Mouse (Mus musculus): Measurements from ENCODE around the gene Arid1b. TPM values are rescaled to one million over a fixed set of nuclear protein-coding genes. Genes with fewer than 3 reads are reported as not detected.

Gene Arid1b
- polyA plus RNA-seq, 1 experiment from 2014 or later, result 12.9 TPM

GRCm38 (mm10) chr17:5314735-5315134 is 320.6 kb downstream of the Arid1b start:
- H3K4me2 ChIP-seq (ENCODE audit: low read depth, low read length), result no peak overlapping the region
- H3K9ac ChIP-seq (replicated peaks; ENCODE audit: low read length), result no peak overlapping the region
- H3K27ac ChIP-seq (replicated peaks; ENCODE audit: low read depth, low read length), result no peak overlapping the region
- DNase-seq (ENCODE audit: low spot score), result no peak
- H3K27me3 ChIP-seq (ENCODE audit: control insufficient read depth, insufficient read depth, low read length), result no peaks in the 10 kb centered on the region
- no peaks in the 10 kb centered on the region for H3K4me1 ChIP-seq (ENCODE audit: control insufficient read depth, insufficient read depth, low read length)
- peaks cover 6% of the 10 kb centered on the region for H3K36me3 ChIP-seq (replicated peaks; ENCODE audit: control insufficient read depth, insufficient read depth, low read depth, low read length)
- no peak overlapping the region for H3K4me3 ChIP-seq (ENCODE audit: low read depth, low read length)
- H3K9me3 ChIP-seq (replicated peaks; ENCODE audit: control insufficient read depth, low read length), result no peaks in the 10 kb centered on the region
- 37% methylated on average over 7 of the region's 7 CpGs for WGBS
- no peak for ATAC-seq (replicated peaks; ENCODE audit: insufficient number of reproducible peaks, low FRiP score, low TSS enrichment, low read depth)

GRCm38 (mm10) chr17:5316489-5316888 is 322.4 kb downstream of the Arid1b start:
- Histone ChIP-seq H3K9me3 (replicated peaks; ENCODE audit: control insufficient read depth, low read length) (no peaks in the 10 kb centered on the region), H3K4me2 (ENCODE audit: low read depth, low read length) (no peak overlapping the region), H3K36me3 (replicated peaks; ENCODE audit: control insufficient read depth, insufficient read depth, low read depth, low read length) (peaks cover 10% of the 10 kb centered on the region), H3K4me3 (ENCODE audit: low read depth, low read length) (no peak overlapping the region), H3K4me1 (ENCODE audit: control insufficient read depth, insufficient read depth, low read length) (no peaks in the 10 kb centered on the region), H3K27ac (replicated peaks; ENCODE audit: low read depth, low read length) (no peak overlapping the region), H3K27me3 (ENCODE audit: control insufficient read depth, insufficient read depth, low read length) (no peaks in the 10 kb centered on the region), H3K9ac (replicated peaks; ENCODE audit: low read length) (no peak overlapping the region)
- DNase-seq (ENCODE audit: low spot score) (no peak), ATAC-seq (replicated peaks; ENCODE audit: insufficient number of reproducible peaks, low FRiP score, low TSS enrichment, low read depth) (no peak)
- 91% methylated on average over 7 of the region's 7 CpGs for WGBS

- peaks cover 5% of the 10 kb centered on the region; the same call in 1 of the 2 replicates for H3K4me1 ChIP-seq (ENCODE audit: control insufficient read depth, insufficient read depth, low read length)
- DNase-seq (ENCODE audit: low spot score) (peak; percentile 13), ATAC-seq (replicated peaks; ENCODE audit: insufficient number of reproducible peaks, low FRiP score, low TSS enrichment, low read depth) (no peak)
- H3K36me3 ChIP-seq (replicated peaks; ENCODE audit: control insufficient read depth, insufficient read depth, low read depth, low read length), result peaks cover 13% of the 10 kb centered on the region
- H3K9me3 ChIP-seq (replicated peaks; ENCODE audit: control insufficient read depth, low read length), result no peaks in the 10 kb centered on the region
- no peaks in the 10 kb centered on the region for H3K27me3 ChIP-seq (ENCODE audit: control insufficient read depth, insufficient read depth, low read length)
- no peak overlapping the region for H3K9ac ChIP-seq (replicated peaks; ENCODE audit: low read length)
- H3K27ac ChIP-seq (replicated peaks; ENCODE audit: low read depth, low read length), result no peak overlapping the region
- no peak overlapping the region for H3K4me3 ChIP-seq (ENCODE audit: low read depth, low read length)
- H3K4me2 ChIP-seq (ENCODE audit: low read depth, low read length), result no peak overlapping the region
- 81% methylated on average over 8 of the region's 8 CpGs for WGBS
Observed at GRCm38 (mm10) chr17:5321589-5322225, 327.6 kb downstream of the Arid1b start.

GRCm38 (mm10) chr17:5322594-5322993 is 328.5 kb downstream of the Arid1b start:
- Histone ChIP-seq H3K9me3 (replicated peaks; ENCODE audit: control insufficient read depth, low read length) (no peaks in the 10 kb centered on the region), H3K4me3 (ENCODE audit: low read depth, low read length) (no peak overlapping the region), H3K27ac (replicated peaks; ENCODE audit: low read depth, low read length) (no peak overlapping the region), H3K4me1 (ENCODE audit: control insufficient read depth, insufficient read depth, low read length) (peaks cover 5% of the 10 kb centered on the region; the same call in 1 of the 2 replicates), H3K36me3 (replicated peaks; ENCODE audit: control insufficient read depth, insufficient read depth, low read depth, low read length) (peaks cover 13% of the 10 kb centered on the region), H3K4me2 (ENCODE audit: low read depth, low read length) (no peak overlapping the region), H3K9ac (replicated peaks; ENCODE audit: low read length) (no peak overlapping the region), H3K27me3 (ENCODE audit: control insufficient read depth, insufficient read depth, low read length) (no peaks in the 10 kb centered on the region)
- no peak for DNase-seq (ENCODE audit: low spot score)
- ATAC-seq (replicated peaks; ENCODE audit: insufficient number of reproducible peaks, low FRiP score, low TSS enrichment, low read depth), result no peak
- 75% methylated on average over 9 of the region's 9 CpGs for WGBS

- H3K27me3 ChIP-seq (ENCODE audit: control insufficient read depth, insufficient read depth, low read length), result no peaks in the 10 kb centered on the region
- peaks cover 13% of the 10 kb centered on the region for H3K36me3 ChIP-seq (replicated peaks; ENCODE audit: control insufficient read depth, insufficient read depth, low read depth, low read length)
- peaks cover 5% of the 10 kb centered on the region; the same call in 1 of the 2 replicates for H3K4me1 ChIP-seq (ENCODE audit: control insufficient read depth, insufficient read depth, low read length)
- DNase-seq (ENCODE audit: low spot score), result no peak
- no peak overlapping the region for H3K27ac ChIP-seq (replicated peaks; ENCODE audit: low read depth, low read length)
- no peaks in the 10 kb centered on the region for H3K9me3 ChIP-seq (replicated peaks; ENCODE audit: control insufficient read depth, low read length)
- H3K4me2 ChIP-seq (ENCODE audit: low read depth, low read length), result no peak overlapping the region
- H3K9ac ChIP-seq (replicated peaks; ENCODE audit: low read length), result no peak overlapping the region
- ATAC-seq (replicated peaks; ENCODE audit: insufficient number of reproducible peaks, low FRiP score, low TSS enrichment, low read depth), result no peak
- 25% methylated on average over 1 of the region's 1 CpGs for WGBS
- no peak overlapping the region for H3K4me3 ChIP-seq (ENCODE audit: low read depth, low read length)
Observed at GRCm38 (mm10) chr17:5323746-5324145, 329.6 kb downstream of the Arid1b start.

GRCm38 (mm10) chr17:5324236-5324876 is 330.2 kb downstream of the Arid1b start:
- ATAC-seq (replicated peaks; ENCODE audit: insufficient number of reproducible peaks, low FRiP score, low TSS enrichment, low read depth) (peak; percentile 80), DNase-seq (ENCODE audit: low spot score) (peak; percentile 69)
- peaks cover 5% of the 10 kb centered on the region; the same call in 1 of the 2 replicates for H3K4me1 ChIP-seq (ENCODE audit: control insufficient read depth, insufficient read depth, low read length)
- H3K4me2 ChIP-seq (ENCODE audit: low read depth, low read length), result no peak overlapping the region
- no peaks in the 10 kb centered on the region for H3K27me3 ChIP-seq (ENCODE audit: control insufficient read depth, insufficient read depth, low read length)
- H3K9me3 ChIP-seq (replicated peaks; ENCODE audit: control insufficient read depth, low read length), result no peaks in the 10 kb centered on the region
- H3K4me3 ChIP-seq (ENCODE audit: low read depth, low read length), result no peak overlapping the region
- WGBS, result 20% methylated on average over 10 of the region's 10 CpGs
- no peak overlapping the region for H3K9ac ChIP-seq (replicated peaks; ENCODE audit: low read length)
- peaks cover 12% of the 10 kb centered on the region for H3K36me3 ChIP-seq (replicated peaks; ENCODE audit: control insufficient read depth, insufficient read depth, low read depth, low read length)
- 0 out of 2 replicates have a peak overlapping the region, but pooled peaks have one; percentile 1 for H3K27ac ChIP-seq (replicated peaks; ENCODE audit: low read depth, low read length)

- Histone ChIP-seq H3K36me3 (replicated peaks; ENCODE audit: control insufficient read depth, insufficient read depth, low read depth, low read length) (peaks cover 6% of the 10 kb centered on the region), H3K4me1 (ENCODE audit: control insufficient read depth, insufficient read depth, low read length) (peaks cover 5% of the 10 kb centered on the region; the same call in 1 of the 2 replicates), H3K27ac (replicated peaks; ENCODE audit: low read depth, low read length) (no peak overlapping the region), H3K4me3 (ENCODE audit: low read depth, low read length) (no peak overlapping the region), H3K9ac (replicated peaks; ENCODE audit: low read length) (no peak overlapping the region), H3K4me2 (ENCODE audit: low read depth, low read length) (no peak overlapping the region), H3K27me3 (ENCODE audit: control insufficient read depth, insufficient read depth, low read length) (no peaks in the 10 kb centered on the region), H3K9me3 (replicated peaks; ENCODE audit: control insufficient read depth, low read length) (no peaks in the 10 kb centered on the region)
- no peak for ATAC-seq (replicated peaks; ENCODE audit: insufficient number of reproducible peaks, low FRiP score, low TSS enrichment, low read depth)
- DNase-seq (ENCODE audit: low spot score), result no peak
- WGBS, result 92% methylated on average over 7 of the region's 7 CpGs
Observed at GRCm38 (mm10) chr17:5326689-5327088, 332.6 kb downstream of the Arid1b start.

- H3K4me3 ChIP-seq (ENCODE audit: low read depth, low read length), result no peak overlapping the region
- H3K27ac ChIP-seq (replicated peaks; ENCODE audit: low read depth, low read length), result no peak overlapping the region
- no peaks in the 10 kb centered on the region for H3K9me3 ChIP-seq (replicated peaks; ENCODE audit: control insufficient read depth, low read length)
- no peaks in the 10 kb centered on the region for H3K27me3 ChIP-seq (ENCODE audit: control insufficient read depth, insufficient read depth, low read length)
- no peak overlapping the region for H3K9ac ChIP-seq (replicated peaks; ENCODE audit: low read length)
- peaks cover 3% of the 10 kb centered on the region for H3K36me3 ChIP-seq (replicated peaks; ENCODE audit: control insufficient read depth, insufficient read depth, low read depth, low read length)
- peaks cover 5% of the 10 kb centered on the region; the same call in 1 of the 2 replicates for H3K4me1 ChIP-seq (ENCODE audit: control insufficient read depth, insufficient read depth, low read length)
- DNase-seq (ENCODE audit: low spot score) (no peak), ATAC-seq (replicated peaks; ENCODE audit: insufficient number of reproducible peaks, low FRiP score, low TSS enrichment, low read depth) (no peak)
- no peak overlapping the region for H3K4me2 ChIP-seq (ENCODE audit: low read depth, low read length)
- WGBS, result 90% methylated on average over 12 of the region's 12 CpGs
Observed at GRCm38 (mm10) chr17:5327480-5328180, 333.5 kb downstream of the Arid1b start.
